Mouse (Mus musculus) embryonic facial prominence, embryonic 15.5 days (tissue): Measurements from ENCODE around the gene Sirt2. TPM values are rescaled to one million over a fixed set of nuclear protein-coding genes. Genes with fewer than 3 reads are reported as not detected.
A peak's percentile ranks its signal among the peaks of the same experiment; 100 is the strongest.

Experiments
- ATAC-seq: fragments of 200-750 bp; cut with Nextera tagmentation; 2 replicates; pipeline ENCODE4 v1.8.0; 2017; ENCODE audit warnings: low read depth, moderate TSS enrichment; ENCODE audit not compliant: insufficient number of reproducible peaks, low FRiP score, low TSS enrichment
- H3K27ac ChIP-seq: fragments of 300-500 bp; sonication (generic); replicated peaks from 2 replicates; pipeline ENCODE4 v1.5.1; 2015; ENCODE audit warnings: mild to moderate bottlenecking, inconsistent platforms
- H3K27me3 ChIP-seq: fragments of 300-500 bp; sonication (generic); 2 replicates; pipeline ENCODE4 v1.6.1; 2015; ENCODE audit warnings: inconsistent platforms
- H3K36me3 ChIP-seq: fragments of 300-500 bp; sonication (generic); 2 replicates; pipeline ENCODE4 v1.6.1; 2015; ENCODE audit warnings: mild to moderate bottlenecking, inconsistent platforms
- H3K4me1 ChIP-seq: fragments of 300-500 bp; sonication (generic); 2 replicates; pipeline ENCODE4 v1.6.1; 2015; ENCODE audit warnings: inconsistent platforms
- H3K4me2 ChIP-seq: fragments of 300-500 bp; sonication (generic); replicated peaks from 2 replicates; pipeline ENCODE4 v1.6.1; 2015; ENCODE audit warnings: mild to moderate bottlenecking, inconsistent platforms
- H3K4me3 ChIP-seq: fragments of 300-500 bp; sonication (generic); replicated peaks from 2 replicates; pipeline ENCODE4 v1.5.1; 2015; ENCODE audit warnings: mild to moderate bottlenecking, inconsistent platforms
- H3K9ac ChIP-seq: fragments of 300-500 bp; sonication (generic); 2 replicates; pipeline ENCODE4 v1.6.1; 2015; ENCODE audit warnings: inconsistent platforms
- H3K9me3 ChIP-seq: fragments of 300-500 bp; sonication (generic); replicated peaks from 2 replicates; pipeline ENCODE4 v1.6.1; 2016; ENCODE audit warnings: inconsistent platforms
- WGBS: fragments of 180-500 bp; shearing (Covaris S2); methylation state at CpG from one replicate; pipeline ENCODE4 v1.1.7; 2015; 5-methylcytosine and 5-hydroxymethylcytosine counted together
- polyA plus RNA-seq: library from polyadenylated mRNA; unstranded; fragments of >200 nt; fragmentation: Nextera tagmentation; extraction: Ambion mirVana; gene quantifications from 2 replicates; pipeline ENCODE4 v1.2.1, GENCODE M21; 2015

The Sirt2 gene
- polyA plus RNA-seq, 1 experiment from 2014 or later = 89.4 TPM

DNA sequence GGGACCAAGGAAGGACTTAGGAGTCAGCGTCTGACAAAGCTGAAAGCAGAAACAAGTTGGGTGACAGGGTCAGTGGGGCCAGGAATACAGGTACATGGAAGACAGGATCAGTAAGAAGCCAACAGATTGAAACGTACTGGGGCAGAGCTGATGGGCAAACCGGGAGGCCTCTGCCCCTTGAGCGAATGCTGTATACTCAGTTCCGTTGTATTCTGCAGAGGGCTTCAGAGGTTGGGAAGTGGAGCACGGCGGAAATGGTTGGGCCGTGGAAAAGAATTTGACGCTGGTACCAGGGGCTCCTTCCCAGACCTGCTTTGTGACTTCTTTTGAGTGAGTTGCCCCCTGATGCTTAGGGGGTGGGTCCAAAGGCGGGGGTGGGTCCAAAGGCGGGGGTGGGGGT, 33.3 kb upstream of the Sirt2 start:
- H3K36me3 ChIP-seq = peaks cover 40% of the 10 kb centered on the region
- no peak overlapping the region for H3K9ac ChIP-seq
- H3K4me3 ChIP-seq = peak overlapping the region; percentile 48
- no peaks in the 10 kb centered on the region for H3K27me3 ChIP-seq
- H3K4me1 ChIP-seq = peaks cover 12% of the 10 kb centered on the region
- no peak overlapping the region for H3K27ac ChIP-seq
- 10% methylated on average over 11 of the region's 11 CpGs for WGBS
- H3K4me2 ChIP-seq = peak overlapping the region; percentile 83
- H3K9me3 ChIP-seq = no peaks in the 10 kb centered on the region; the same call in 1 of the 2 replicates
- no peak for ATAC-seq

DNA sequence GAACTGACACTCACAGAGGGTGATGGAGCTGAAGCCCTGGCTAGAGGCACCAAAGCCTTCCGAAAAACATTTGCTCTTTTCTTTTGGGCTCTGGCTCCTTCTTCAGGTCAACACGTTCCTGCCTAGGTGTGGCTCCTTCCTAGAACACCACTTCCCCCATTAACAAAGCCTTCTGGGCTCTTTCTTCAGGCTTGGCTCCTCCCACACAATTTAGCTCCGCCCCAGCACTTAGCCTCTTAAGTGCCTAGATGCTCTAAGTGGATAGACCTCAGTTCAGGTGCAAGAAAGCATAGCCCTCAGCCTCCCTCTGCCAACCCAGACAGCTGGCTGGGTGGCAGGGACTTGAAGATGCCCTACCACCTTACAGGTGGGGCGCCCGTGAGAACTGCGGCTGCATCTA, 30.8 kb upstream of the Sirt2 start:
- Histone ChIP-seq H3K4me1 (peaks cover 13% of the 10 kb centered on the region), H3K9ac (no peak overlapping the region), H3K27ac (no peak overlapping the region), H3K4me2 (no peak overlapping the region), H3K27me3 (no peaks in the 10 kb centered on the region), H3K36me3 (peaks cover 54% of the 10 kb centered on the region), H3K4me3 (no peak overlapping the region), H3K9me3 (no peaks in the 10 kb centered on the region; the same call in 1 of the 2 replicates)
- WGBS = 83% methylated on average over 6 of the region's 6 CpGs
- ATAC-seq = no peak

- Histone ChIP-seq H3K4me1 (peaks cover 14% of the 10 kb centered on the region), H3K27ac (no peak overlapping the region), H3K9ac (no peak overlapping the region), H3K4me3 (no peak overlapping the region), H3K9me3 (no peaks in the 10 kb centered on the region), H3K4me2 (no peak overlapping the region), H3K27me3 (no peaks in the 10 kb centered on the region), H3K36me3 (peaks cover 51% of the 10 kb centered on the region)
- no peak for ATAC-seq
- 90% methylated on average over 21 of the region's 21 CpGs for WGBS
These were observed 26.7 kb upstream of the Sirt2 start for GRCm38 (mm10) chr7:28739829-28740228.

DNA sequence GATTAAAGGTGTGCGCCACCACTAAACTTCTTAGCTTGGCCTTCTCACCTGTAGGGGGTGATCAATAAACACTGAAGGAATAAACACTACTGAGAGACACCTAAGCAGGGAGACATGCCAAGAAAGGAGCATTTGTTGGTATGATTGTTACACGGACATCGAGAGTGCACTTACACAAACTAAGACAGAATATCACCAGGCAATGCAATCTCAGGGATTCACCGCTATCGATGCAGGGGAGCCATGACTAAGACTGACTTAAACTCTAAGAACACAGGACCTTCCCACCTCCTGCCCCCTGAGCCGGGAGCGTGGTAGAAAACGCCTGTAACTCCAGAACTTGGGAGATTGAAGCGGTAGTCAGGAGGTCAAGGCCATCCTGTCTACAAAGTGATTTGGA, 25.6 kb upstream of the Sirt2 start:
- Histone ChIP-seq H3K4me3 (peak overlapping the region; percentile 77), H3K9me3 (no peaks in the 10 kb centered on the region), H3K27ac (peak overlapping the region; percentile 81), H3K36me3 (peaks cover 51% of the 10 kb centered on the region), H3K4me2 (peak overlapping the region; percentile 80), H3K4me1 (peaks cover 14% of the 10 kb centered on the region), H3K27me3 (no peaks in the 10 kb centered on the region), H3K9ac (peak overlapping the region; percentile 52)
- 33% methylated on average over 9 of the region's 9 CpGs for WGBS
- no peak for ATAC-seq

DNA sequence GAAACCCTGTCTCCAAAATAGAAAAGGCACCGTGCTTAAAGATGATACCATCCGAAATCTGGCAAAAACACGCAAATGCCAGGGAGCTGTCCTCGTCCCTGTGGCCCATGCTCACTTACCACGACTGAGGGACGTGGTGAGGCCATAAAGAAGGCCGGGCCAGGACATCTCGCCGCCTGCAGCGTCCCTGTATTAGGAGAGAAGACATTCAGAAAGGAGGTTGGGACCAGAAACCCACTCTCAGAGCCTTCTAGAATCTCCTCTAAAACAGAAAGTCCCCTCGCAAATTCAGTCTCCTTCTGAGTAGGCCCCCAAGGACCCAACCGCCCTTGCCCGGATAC, 25.2 kb upstream of the Sirt2 start:
- Histone ChIP-seq H3K36me3 (peaks cover 51% of the 10 kb centered on the region), H3K9me3 (no peaks in the 10 kb centered on the region), H3K27ac (peak overlapping the region; percentile 81), H3K4me2 (peak overlapping the region; percentile 80), H3K27me3 (no peaks in the 10 kb centered on the region), H3K4me3 (peak overlapping the region; percentile 77), H3K9ac (peak overlapping the region; percentile 52), H3K4me1 (peaks cover 14% of the 10 kb centered on the region)
- no peak for ATAC-seq
- under 1% methylated on average over 13 of the region's 13 CpGs for WGBS

DNA sequence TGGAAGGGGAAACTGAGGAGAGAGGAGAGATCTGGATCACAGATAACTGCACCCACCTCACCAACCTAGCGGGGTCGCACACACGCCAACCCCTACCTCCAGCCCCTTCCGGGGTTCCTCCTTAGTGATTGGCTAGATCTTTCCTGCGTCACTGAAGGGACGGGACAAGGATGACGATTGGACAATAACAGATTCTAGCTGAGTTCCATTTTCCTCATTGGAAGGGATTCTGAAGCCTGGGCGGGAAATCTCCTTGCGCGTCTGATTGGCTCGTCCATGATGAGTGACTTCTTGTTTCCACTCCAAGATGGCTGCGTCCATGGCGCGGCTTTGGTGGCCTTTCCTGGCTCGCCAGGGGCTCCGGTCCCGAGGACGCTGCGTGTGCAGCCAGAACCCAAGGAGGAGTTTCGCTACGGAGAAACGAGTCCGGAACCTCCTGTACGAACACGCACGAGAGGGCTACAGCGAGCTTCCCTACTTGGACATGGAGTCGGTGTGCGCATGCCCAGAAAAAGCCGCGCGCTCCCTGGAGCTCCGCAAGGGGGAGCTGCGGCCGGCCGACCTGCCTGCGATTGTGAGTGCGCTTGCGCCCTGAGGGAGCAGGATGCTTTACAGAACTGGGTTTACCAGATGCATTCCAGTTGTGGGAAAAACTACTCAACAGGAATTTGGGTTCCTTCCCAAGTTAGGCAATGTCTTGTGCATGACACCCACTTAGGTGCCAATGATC, 24.7 kb upstream of the Sirt2 start, which contains the start of the genes Mrps12 and Sars2:
Gene Mrps12, minus strand, starts transcription at position 112 of the 730 bp plus-strand sequence.
Gene Sars2, plus strand, starts transcription at position 284 of the 730 bp plus-strand sequence.
- peak; percentile 98 for ATAC-seq
- peak within 1 kb of the TSS; percentile 94 for H3K27ac ChIP-seq
- H3K9ac ChIP-seq = peak within 1 kb of the TSS; percentile 60
- peak within 1 kb of the TSS; percentile 77 for H3K4me3 ChIP-seq
- no peaks in the 10 kb centered on the region for H3K27me3 ChIP-seq
- H3K9me3 ChIP-seq = no peaks in the 10 kb centered on the region
- WGBS = 0% methylated on average over 39 of the region's 39 CpGs
- H3K4me2 ChIP-seq = peak within 1 kb of the TSS; percentile 80
- H3K36me3 ChIP-seq = peaks cover 46% of the 10 kb centered on the region
- H3K4me1 ChIP-seq = peaks cover 14% of the 10 kb centered on the region

GRCm38 (mm10) chr7:28749935-28750334, 16.6 kb upstream of the Sirt2 start:
- H3K4me2 ChIP-seq = no peak overlapping the region
- H3K9me3 ChIP-seq = no peaks in the 10 kb centered on the region
- 92% methylated on average over 7 of the region's 7 CpGs for WGBS
- H3K27me3 ChIP-seq = no peaks in the 10 kb centered on the region
- H3K4me3 ChIP-seq = no peak overlapping the region
- no peak overlapping the region for H3K9ac ChIP-seq
- peaks cover 27% of the 10 kb centered on the region for H3K36me3 ChIP-seq
- H3K4me1 ChIP-seq = peaks cover 5% of the 10 kb centered on the region; the same call in 1 of the 2 replicates
- no peak for ATAC-seq
- no peak overlapping the region for H3K27ac ChIP-seq

GRCm38 (mm10) chr7:28756079-28756478, 10.5 kb upstream of the Sirt2 start, which contains the start of gene Ccer2:
TSS of gene Ccer2 (plus strand) at chr7:28756174.
- peaks cover 9% of the 10 kb centered on the region for H3K4me1 ChIP-seq
- peak; percentile 36; the same call in 1 of the 2 replicates for ATAC-seq
- H3K9ac ChIP-seq = no peak within 1 kb of the TSS
- no peaks in the 10 kb centered on the region for H3K9me3 ChIP-seq
- peak within 1 kb of the TSS; percentile 32; the same call in 1 of the 2 replicates for H3K4me2 ChIP-seq
- H3K4me3 ChIP-seq = no peak within 1 kb of the TSS
- peaks cover 46% of the 10 kb centered on the region for H3K36me3 ChIP-seq
- 2% methylated on average over 17 of the region's 17 CpGs for WGBS
- no peak within 1 kb of the TSS for H3K27ac ChIP-seq
- H3K27me3 ChIP-seq = peaks cover 10% of the 10 kb centered on the region

- H3K4me1 ChIP-seq = peaks cover 9% of the 10 kb centered on the region
- ATAC-seq = no peak
- no peak overlapping the region for H3K4me2 ChIP-seq
- peaks cover 50% of the 10 kb centered on the region for H3K36me3 ChIP-seq
- no peaks in the 10 kb centered on the region for H3K9me3 ChIP-seq
- no peak overlapping the region for H3K4me3 ChIP-seq
- H3K27me3 ChIP-seq = peaks cover 10% of the 10 kb centered on the region
- 80% methylated on average over 13 of the region's 13 CpGs for WGBS
- no peak overlapping the region for H3K27ac ChIP-seq
- no peak overlapping the region for H3K9ac ChIP-seq
These were observed 7.9 kb upstream of the Sirt2 start for GRCm38 (mm10) chr7:28758623-28759022.

DNA sequence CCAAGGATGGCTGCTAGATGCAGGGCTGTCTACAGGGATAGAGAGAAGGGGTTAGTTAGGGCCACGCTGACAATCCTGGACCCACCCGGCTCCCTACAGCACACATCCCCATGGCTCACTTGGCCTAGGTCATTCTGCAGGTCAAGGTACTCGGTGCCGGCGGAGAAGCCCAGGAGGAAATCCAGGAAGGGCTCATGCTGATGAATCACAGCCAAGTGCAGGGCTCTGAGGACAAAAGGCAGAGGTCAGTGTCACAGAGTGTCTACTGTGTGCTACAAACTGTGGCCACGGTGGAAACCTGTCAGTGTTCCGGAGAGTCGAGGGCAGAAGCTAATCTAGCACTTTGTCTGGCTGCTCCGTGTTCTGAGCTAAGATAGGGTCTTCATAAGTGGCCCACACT, 4.6 kb upstream of the Sirt2 start:
- H3K27ac ChIP-seq = no peak overlapping the region
- H3K9me3 ChIP-seq = no peaks in the 10 kb centered on the region
- peaks cover 45% of the 10 kb centered on the region for H3K36me3 ChIP-seq
- H3K4me3 ChIP-seq = no peak overlapping the region
- H3K27me3 ChIP-seq = no peaks in the 10 kb centered on the region
- peaks cover 11% of the 10 kb centered on the region for H3K4me1 ChIP-seq
- H3K4me2 ChIP-seq = no peak overlapping the region
- no peak overlapping the region for H3K9ac ChIP-seq
- ATAC-seq = no peak
- WGBS = 90% methylated on average over 9 of the region's 9 CpGs

DNA sequence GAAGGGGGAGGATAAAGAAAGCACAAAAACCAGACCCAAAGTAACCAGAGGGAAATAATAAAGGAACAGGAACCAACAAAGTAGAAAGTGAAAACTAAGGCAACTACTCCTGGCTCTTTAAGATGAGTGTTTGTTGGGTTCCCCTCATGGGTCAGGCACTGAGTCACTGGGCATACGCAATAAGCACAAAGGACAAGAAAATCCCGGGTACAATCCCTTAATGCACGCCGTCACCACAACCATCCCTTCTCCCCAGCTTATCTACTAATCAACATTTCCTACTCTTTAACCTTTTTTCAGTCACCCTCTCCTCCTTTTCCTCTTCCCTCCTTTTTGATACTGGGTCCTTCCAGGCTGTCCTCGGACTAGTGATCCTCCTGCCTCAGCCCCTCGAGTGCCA, 1.3 kb upstream of the Sirt2 start:
- peak overlapping the region; percentile 73 for H3K4me3 ChIP-seq
- WGBS = 82% methylated on average over 6 of the region's 6 CpGs

More for the DNA sequence above, 1.3 kb upstream of the Sirt2 start:
- peaks cover 22% of the 10 kb centered on the region for H3K4me1 ChIP-seq
- peaks cover 21% of the 10 kb centered on the region for H3K36me3 ChIP-seq
- peak overlapping the region; percentile 58 for H3K4me2 ChIP-seq
- H3K27me3 ChIP-seq = no peaks in the 10 kb centered on the region
- no peak for ATAC-seq
- H3K9ac ChIP-seq = no peak overlapping the region
- no peaks in the 10 kb centered on the region for H3K9me3 ChIP-seq
- H3K27ac ChIP-seq = no peak overlapping the region
